Mouse (Mus musculus) gastrocnemius, postnatal 36 days (tissue): ENCODE measurements around the gene Repin1. TPM values are rescaled to one million over a fixed set of nuclear protein-coding genes. Genes with fewer than 3 reads are reported as not detected.

ENCODE experiments used
- total RNA-seq, 2 experiments: library from RNA; stranded (reverse); gene quantifications; 2 replicates each; pipeline ENCODE4 v1.2.3; 2021

The Repin1 gene
- total RNA-seq, 2 experiments from 2014 or later: 19.4 to 29.3 TPM

Other genes with a start within 250 kb of the Repin1 start
- gene Krba1, start 198.3 kb upstream of the Repin1 start, total RNA-seq: 10 to 100 TPM; 13.7 to 16.2 TPM
- 10 to 100 TPM; 38.3 to 42.4 TPM for gene Zfp467, start 148.1 kb upstream of the Repin1 start, total RNA-seq
- gene Sspo, start 145.7 kb upstream of the Repin1 start, total RNA-seq: under 1 TPM; 0.39 to 0.54 TPM
- 10 to 100 TPM; 39.4 to 51.3 TPM for gene Atp6v0e2, start 56.3 kb upstream of the Repin1 start, total RNA-seq
- gene Lrrc61, start 39.1 kb upstream of the Repin1 start, total RNA-seq: 10 to 100 TPM; 13.9 to 17.1 TPM
- 10 to 100 TPM; 15.5 to 19.0 TPM for gene Rarres2, start 21.1 kb upstream of the Repin1 start, total RNA-seq
- not detected for gene Gm45021, start 4.3 kb upstream of the Repin1 start, total RNA-seq
- 1 to 10 TPM in 1 of 2 experiments, not detected in 1; 2.1 TPM for gene Gm44965, start 58 bp downstream of the Repin1 start, total RNA-seq
- gene Zfp775, start 8.2 kb downstream of the Repin1 start, total RNA-seq: 1 to 10 TPM; 5.9 to 6.4 TPM
- gene AI854703, start 32.9 kb downstream of the Repin1 start, total RNA-seq: under 1 TPM; 0.25 to 0.48 TPM
- gene Gimap8, start 53.4 kb downstream of the Repin1 start, total RNA-seq: 1 to 10 TPM; 1.9 to 2.8 TPM
- gene Gimap9, start 82.2 kb downstream of the Repin1 start, total RNA-seq: 1 to 10 TPM in 1 of 2 experiments, under 1 TPM in 1; 0.94 to 2.1 TPM
- 1 to 10 TPM; 4.1 to 6.5 TPM for gene Gimap4, start 90.7 kb downstream of the Repin1 start, total RNA-seq
- 10 to 100 TPM in 1 of 2 experiments, 1 to 10 TPM in 1; 9.0 to 13.0 TPM for gene Gimap6, start 114.3 kb downstream of the Repin1 start, total RNA-seq
- gene Gm28053, start 124.7 kb downstream of the Repin1 start, total RNA-seq: not detected
- not detected for gene Gimap7, start 124.7 kb downstream of the Repin1 start, total RNA-seq
- gene Gimap1, start 145.2 kb downstream of the Repin1 start, total RNA-seq: 1 to 10 TPM; 3.0 to 3.4 TPM
- gene Gimap5, start 152.3 kb downstream of the Repin1 start, total RNA-seq: 1 to 10 TPM; 1.7 to 2.1 TPM
- not detected for gene Gimap3, start 177.0 kb downstream of the Repin1 start, total RNA-seq
- 1 to 10 TPM; 4.2 to 4.6 TPM for gene Tmem176a, start 247.0 kb downstream of the Repin1 start, total RNA-seq
- 10 to 100 TPM in 1 of 2 experiments, 1 to 10 TPM in 1; 8.2 to 12.9 TPM for gene Tmem176b, start 247.6 kb downstream of the Repin1 start, total RNA-seq